Mouse (Mus musculus) 3134 (cell line): ENCODE measurements at regions not wholly inside any gene's neighbourhood (a gene's known extent, or its start where the extent isn't known, plus 50 kb on each side); places are given as distances from the start of the nearest gene placed in this dataset.

ENCODE experiments used
- DNase-seq: peaks from one replicate; pipeline ENCODE4 v3.0.0-alpha.2; 2011; ENCODE audit warnings: low spot score; ENCODE audit not compliant: insufficient read length; ENCODE audit errors: extremely low read depth

GRCm38 (mm10) chr13:46129236-46129855 is 144.2 kb upstream of the Stmnd1 start:
- DNase-seq = no peak

GRCm38 (mm10) chr13:46123446-46123845 is 150.1 kb upstream of the Stmnd1 start:
- no peak for DNase-seq

- no peak for DNase-seq
Observed at GRCm38 (mm10) chr13:46116576-46116975, 151.8 kb upstream of the Atxn1 start.

- no peak for DNase-seq
Observed at GRCm38 (mm10) chr13:46104971-46105370, 140.2 kb upstream of the Atxn1 start.

- DNase-seq = no peak
Observed at GRCm38 (mm10) chr13:46098621-46099020, 133.8 kb upstream of the Atxn1 start.

GRCm38 (mm10) chr13:46098131-46098530 is 133.3 kb upstream of the Atxn1 start:
- DNase-seq = no peak

GRCm38 (mm10) chr13:46096968-46097367 is 132.2 kb upstream of the Atxn1 start:
- DNase-seq = no peak

- DNase-seq = no peak
Observed at GRCm38 (mm10) chr13:46096416-46096815, 131.6 kb upstream of the Atxn1 start.

- DNase-seq = no peak
Observed at GRCm38 (mm10) chr13:46092787-46093186, 128.0 kb upstream of the Atxn1 start.

GRCm38 (mm10) chr13:46091109-46091508 is 126.3 kb upstream of the Atxn1 start:
- no peak for DNase-seq

- no peak for DNase-seq
Observed at GRCm38 (mm10) chr13:46088237-46088636, 123.4 kb upstream of the Atxn1 start.

GRCm38 (mm10) chr13:46087663-46088062 is 122.9 kb upstream of the Atxn1 start:
- DNase-seq = no peak

GRCm38 (mm10) chr13:46076879-46077278 is 112.1 kb upstream of the Atxn1 start:
- no peak for DNase-seq

- DNase-seq = no peak
Observed at GRCm38 (mm10) chr13:46071670-46072069, 106.9 kb upstream of the Atxn1 start.

- DNase-seq = no peak
Observed at GRCm38 (mm10) chr13:46069571-46069970, 104.8 kb upstream of the Atxn1 start.

GRCm38 (mm10) chr13:46062758-46063157 is 98.0 kb upstream of the Atxn1 start:
- DNase-seq = no peak

- no peak for DNase-seq
Observed at GRCm38 (mm10) chr13:46059870-46060269, 95.1 kb upstream of the Atxn1 start.

GRCm38 (mm10) chr13:46058862-46059261 is 94.1 kb upstream of the Atxn1 start:
- no peak for DNase-seq

- no peak for DNase-seq
Observed at GRCm38 (mm10) chr13:46058341-46058740, 93.5 kb upstream of the Atxn1 start.

- no peak for DNase-seq
Observed at GRCm38 (mm10) chr13:46055410-46055809, 90.6 kb upstream of the Atxn1 start.

- DNase-seq = no peak
Observed at GRCm38 (mm10) chr13:46043568-46043967, 78.8 kb upstream of the Atxn1 start.

- no peak for DNase-seq
Observed at GRCm38 (mm10) chr13:46043016-46043415, 78.2 kb upstream of the Atxn1 start.

GRCm38 (mm10) chr13:46042224-46042623 is 77.4 kb upstream of the Atxn1 start:
- no peak for DNase-seq
